Mouse (Mus musculus) ES-E14 (cell line): ENCODE measurements around the gene Retreg3. TPM values are rescaled to one million over a fixed set of nuclear protein-coding genes. Genes with fewer than 3 reads are reported as not detected.

Experiments used
- DNase-seq: peaks from one replicate; pipeline ENCODE4 v3.0.0-alpha.2; 2013; ENCODE audit warnings: low read depth, low spot score
- H3K27ac ChIP-seq: 2 replicates; pipeline ENCODE4 v1.5.1; 2012; ENCODE audit warnings: low read depth, mild to moderate bottlenecking, low read length, moderate library complexity, mixed read lengths; ENCODE audit not compliant: poor library complexity, insufficient read depth, severe bottlenecking
- H3K36me3 ChIP-seq: 2 replicates; pipeline ENCODE4 v1.6.1; 2012; ENCODE audit warnings: mild to moderate bottlenecking, low read length, moderate library complexity, mixed read lengths; ENCODE audit not compliant: control insufficient read depth, poor library complexity, insufficient read depth, severe bottlenecking
- H3K4me1 ChIP-seq, 2 experiments: fragments of 150-350 bp in 1 of 2; sonication (generic) in 1 of 2; 2 replicates each; pipeline ENCODE4 v1.6.1; 2012; ENCODE audit warnings: low read length in 2 of 2, mild to moderate bottlenecking in 1 of 2, mixed read lengths in 1 of 2; ENCODE audit not compliant: control insufficient read depth in 2 of 2, insufficient read depth in 2 of 2, poor library complexity in 1 of 2
- H3K4me3 ChIP-seq, 2 experiments: fragments of 150-350 bp in 1 of 2; sonication (generic) in 1 of 2; 2 replicates each; pipeline ENCODE4 v1.5.1; 2012; ENCODE audit warnings: low read length in 2 of 2, low read depth in 1 of 2, mild to moderate bottlenecking in 1 of 2, mixed read lengths in 1 of 2; ENCODE audit not compliant: insufficient read depth in 1 of 2, poor library complexity in 1 of 2, severe bottlenecking in 1 of 2
- H3K9ac ChIP-seq: 2 replicates; pipeline ENCODE4 v1.6.1; 2012; ENCODE audit warnings: low read depth, mild to moderate bottlenecking, low read length, mixed read lengths; ENCODE audit not compliant: poor library complexity, insufficient read depth, severe bottlenecking
- H3K9me3 ChIP-seq: fragments of 150-350 bp; sonication (generic); 2 replicates; pipeline ENCODE4 v1.6.1; 2012; ENCODE audit warnings: low read depth, mild to moderate bottlenecking, low read length; ENCODE audit not compliant: control insufficient read depth, insufficient read depth
- CHD2 ChIP-seq: IDR thresholded peaks from 2 replicates; pipeline ENCODE4 v1.6.1; 2014; ENCODE audit warnings: mild to moderate bottlenecking, low read depth, low read length, inconsistent platforms
- HCFC1 ChIP-seq: IDR thresholded peaks from 2 replicates; pipeline ENCODE4 v1.6.1; 2012; ENCODE audit warnings: low read length, inconsistent platforms, borderline replicate concordance; ENCODE audit not compliant: insufficient read depth
- MAFK ChIP-seq: IDR thresholded peaks from 2 replicates; pipeline ENCODE4 v1.6.1; 2014; ENCODE audit warnings: mild to moderate bottlenecking, low read depth, low read length, inconsistent platforms; ENCODE audit not compliant: insufficient read depth
- ZC3H11A ChIP-seq: IDR thresholded peaks from 2 replicates; pipeline ENCODE4 v1.6.1; 2012; ENCODE audit warnings: low read depth, mild to moderate bottlenecking, inconsistent platforms, low read length, borderline replicate concordance
- ZNF384 ChIP-seq: IDR thresholded peaks from 2 replicates; pipeline ENCODE4 v1.6.1; 2012; ENCODE audit warnings: low read depth, low read length, inconsistent platforms
- in situ Hi-C, 2 experiments: fragments of 600-800 bp; cut with MboI; formaldehyde crosslinking; loops; one replicate each; pipeline ENCODE4 v1.15.1; 2025; ENCODE audit warnings: low sequenced_read_pairs in 2 of 2, inconsistent platforms in 1 of 2; ENCODE audit not compliant: unreplicated experiment in 2 of 2
- total RNA-seq: library from RNA; depleted of rRNA; stranded (reverse); fragments of 300-350 nt; gene quantifications from 2 replicates; pipeline ENCODE4 v1.2.3, GENCODE M21; 2012

Gene Retreg3
- total RNA-seq, 1 experiment = 60.4 TPM

GRCm38 (mm10) chr11:101081659-101082058, 38.0 kb downstream of the Retreg3 start:
- Histone ChIP-seq H3K9ac (peak overlapping the region; percentile 45; the same call in 1 of the 2 replicates), H3K27ac (no peak overlapping the region), H3K36me3 (peaks cover 10% of the 10 kb centered on the region; the same call in 1 of the 2 replicates), H3K9me3 (no peaks in the 10 kb centered on the region), H3K4me1 (peaks cover 4 to 5% of the 10 kb centered on the region in 2 experiments; a peak in 2 of 4 replicates), H3K4me3 (peak overlapping the region; percentile 56 to 74)
- DNase-seq = no peak
- TF ChIP-seq CHD2 (no peak), HCFC1 (no peak), ZC3H11A (no peak), MAFK (no peak), ZNF384 (no peak)
- in situ Hi-C loops = no loop called here

- Histone ChIP-seq H3K36me3 (peaks cover 5% of the 10 kb centered on the region; the same call in 1 of the 2 replicates), H3K9me3 (no peaks in the 10 kb centered on the region), H3K27ac (no peak overlapping the region), H3K4me1 (peaks cover 1 to 5% of the 10 kb centered on the region in 2 experiments; a peak in 1 of 4 replicates), H3K4me3 (no peak overlapping the region), H3K9ac (no peak overlapping the region)
- DNase-seq = no peak
- in situ Hi-C loops = no loop called here
- TF ChIP-seq ZNF384 (no peak), CHD2 (no peak), MAFK (no peak), HCFC1 (no peak)
These were observed 39.3 kb downstream of the Retreg3 start for GRCm38 (mm10) chr11:101080421-101080820.

DNA sequence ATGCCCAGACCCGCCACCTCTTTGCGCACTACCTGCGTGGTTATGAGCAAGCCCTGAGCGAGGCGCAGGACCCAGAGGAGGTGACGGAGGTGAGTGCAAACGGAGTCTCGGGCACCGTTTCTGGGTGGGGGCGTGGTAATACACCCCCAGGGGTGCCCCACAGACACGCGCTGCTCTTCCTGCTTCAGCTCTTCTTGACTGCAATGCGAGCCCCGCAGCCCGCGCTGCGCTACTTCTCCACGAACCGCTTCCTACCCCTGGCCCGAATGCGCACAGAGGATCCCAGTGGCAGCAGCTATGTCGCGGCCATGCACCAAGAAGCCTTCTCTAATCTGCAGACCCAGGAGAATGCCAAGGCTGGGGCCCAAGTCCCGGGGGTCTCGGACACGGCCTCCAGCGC, 39.9 kb downstream of the Retreg3 start:
- Histone ChIP-seq H3K9me3 (no peaks in the 10 kb centered on the region), H3K4me1 (peaks cover 1 to 5% of the 10 kb centered on the region in 2 experiments; a peak in 1 of 4 replicates), H3K4me3 (peak overlapping the region; percentile 48 to 56), H3K27ac (no peak overlapping the region), H3K36me3 (peaks cover 2% of the 10 kb centered on the region; the same call in 1 of the 2 replicates), H3K9ac (peak overlapping the region; percentile 34; the same call in 1 of the 2 replicates)
- no peak for DNase-seq
- TF ChIP-seq ZNF384 (no peak), CHD2 (no peak), ZC3H11A (no peak), HCFC1 (no peak), MAFK (no peak)
- in situ Hi-C loops = no loop called here

DNA sequence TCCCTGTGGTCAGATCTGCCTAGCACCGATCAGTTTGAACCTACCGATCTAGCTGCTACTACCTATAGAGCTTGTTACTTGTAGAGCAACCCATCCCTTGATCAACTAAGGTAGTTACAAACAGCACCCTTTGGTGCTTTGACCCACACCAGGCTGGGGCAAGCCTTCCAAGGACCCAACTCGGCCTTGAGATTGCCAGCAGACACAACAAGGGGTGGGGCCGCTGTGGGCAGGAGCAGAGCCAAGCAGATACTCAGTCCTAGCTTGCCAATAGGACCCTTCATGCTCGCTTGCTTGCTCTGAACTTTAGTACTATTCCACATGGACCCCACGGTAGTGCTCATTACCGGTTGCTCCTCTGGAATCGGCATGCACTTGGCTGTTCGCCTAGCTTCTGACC, 41.6 kb downstream of the Retreg3 start, which contains the start of gene Hsd17b1:
TSS of gene Hsd17b1 (plus strand) at position 291 of the 400 bp plus-strand sequence.
- peak within 1 kb of the TSS; percentile 48 to 56 for H3K4me3 ChIP-seq
- in situ Hi-C loops = no loop called here

More for the DNA sequence above, 41.6 kb downstream of the Retreg3 start, which contains the start of gene Hsd17b1:
- no peak for TF ChIP-seq ZC3H11A
- TF ChIP-seq MAFK = no peak
- no peak for TF ChIP-seq HCFC1
- no peak for TF ChIP-seq ZNF384
- TF ChIP-seq CHD2 = no peak
- Histone ChIP-seq H3K36me3 (no peaks in the 10 kb centered on the region), H3K9me3 (no peaks in the 10 kb centered on the region), H3K27ac (no peak within 1 kb of the TSS), H3K9ac (peak within 1 kb of the TSS; percentile 21), H3K4me1 (0 out of 4 replicates have a peak, but pooled peaks cover 1 to 2% of the 10 kb centered on the region in 2 experiments)
- no peak for DNase-seq
